Mouse (Mus musculus): ENCODE results near the gene Gm10320.

Gm10320 gene

DNA sequence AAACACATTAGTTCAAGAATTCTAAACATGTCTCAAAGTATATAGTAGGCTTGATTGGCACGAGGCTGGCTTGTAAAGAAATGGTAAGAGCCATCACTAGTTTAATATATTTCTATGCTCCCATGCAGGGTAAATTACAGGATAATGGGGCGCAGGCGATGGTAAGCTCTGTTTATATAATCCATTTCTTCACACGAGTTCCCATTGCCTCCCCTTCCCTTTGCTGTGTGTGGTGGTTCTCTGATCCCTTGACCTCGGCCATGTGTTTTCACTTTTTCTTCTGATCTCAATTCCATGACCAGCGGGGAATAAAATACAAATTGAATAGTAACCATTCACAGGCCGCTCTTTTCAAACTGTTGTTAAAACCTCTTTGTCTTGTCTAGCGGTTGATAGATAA lies 11.8 kb upstream of the Gm10320 start:
- in situ Hi-C loops (cut with MboI, MseI): loop anchor here (10.0 kb wide), 1 partner anchor 129 kb away; no protein-coding TSS in a partner anchor

DNA sequence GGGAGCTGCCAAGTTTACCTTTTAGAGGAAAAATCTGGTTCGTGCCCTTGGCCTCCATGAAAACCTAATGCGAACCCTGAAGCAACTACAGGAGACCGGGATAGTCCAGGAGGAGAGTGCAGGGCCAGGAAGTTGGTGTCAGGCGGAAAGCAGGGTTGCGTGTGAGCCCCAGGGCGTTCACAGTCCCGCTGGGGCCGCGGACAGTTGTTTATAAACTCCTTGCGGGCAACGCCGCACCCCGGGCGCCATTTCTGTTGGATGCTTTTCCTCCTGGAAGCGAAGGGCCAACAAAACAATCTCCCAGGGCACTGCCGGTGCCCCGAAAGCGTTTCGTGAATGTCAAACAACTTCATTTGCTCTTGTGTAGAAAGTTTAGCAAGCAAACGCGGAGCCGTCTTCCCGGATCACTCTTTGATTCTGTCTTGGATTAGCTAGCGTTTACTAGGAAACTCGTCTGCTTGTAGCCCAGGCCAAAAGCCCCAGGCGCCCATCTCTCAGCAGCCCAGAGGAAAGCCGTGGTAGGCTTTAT lies 11.1 kb upstream of the Gm10320 start:
- in situ Hi-C loops (cut with MboI, MseI): loop anchor here (10.0 kb wide), 1 partner anchor 128 kb away; no protein-coding TSS in a partner anchor

DNA sequence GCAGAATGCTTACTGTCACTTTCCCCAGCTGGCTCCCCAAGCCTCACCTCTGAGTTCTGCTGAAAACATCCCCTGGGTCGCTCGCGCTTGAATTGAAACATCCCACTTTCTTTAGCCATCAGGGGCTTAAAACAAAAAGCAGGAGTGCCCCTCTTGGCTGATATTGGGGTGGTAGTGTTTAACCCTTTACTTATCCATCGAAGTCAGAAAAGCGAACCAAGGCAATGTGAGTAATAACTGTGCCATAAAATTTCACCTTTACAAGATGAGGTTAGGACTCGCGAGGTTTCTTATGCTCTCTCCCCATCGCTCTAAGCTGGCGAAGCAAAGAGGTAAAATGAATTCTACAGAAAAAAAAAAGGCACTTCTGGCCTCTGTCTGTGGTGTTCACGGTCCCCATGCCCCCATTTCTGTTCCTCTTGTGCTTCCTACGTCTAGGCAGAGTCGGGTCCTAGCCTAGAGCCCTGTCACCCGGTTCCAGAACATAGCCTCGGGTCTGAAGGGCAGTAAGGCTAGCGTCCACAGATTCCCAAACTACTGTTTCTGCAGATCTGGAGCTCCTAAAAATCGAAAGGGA lies 10.5 kb upstream of the Gm10320 start:
- in situ Hi-C loops (cut with MboI, MseI): loop anchor here (10.0 kb wide), 1 partner anchor 128 kb away; no protein-coding TSS in a partner anchor

DNA sequence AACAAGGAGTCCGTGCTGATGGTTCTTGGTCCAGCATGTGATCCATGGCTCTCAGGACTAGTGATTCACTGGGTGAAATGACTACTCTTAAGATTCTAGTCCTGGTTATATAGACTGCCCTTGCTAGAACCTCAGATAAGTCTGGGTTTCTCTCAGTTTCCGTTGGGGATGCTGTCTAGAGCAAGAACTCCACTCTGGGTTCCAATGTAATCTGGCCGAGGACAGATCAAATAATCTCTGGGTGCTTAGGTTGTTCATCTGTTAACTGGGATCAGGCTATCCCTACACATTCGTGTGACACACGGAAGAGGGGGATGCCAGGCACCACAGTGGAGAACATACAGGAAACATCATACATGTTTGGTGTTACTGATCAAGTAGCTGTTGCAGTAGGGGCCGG lies 9.5 kb upstream of the Gm10320 start:
- in situ Hi-C loops (cut with MboI, MseI): loop anchor here (10.0 kb wide), 1 partner anchor 127 kb away; no protein-coding TSS in a partner anchor

DNA sequence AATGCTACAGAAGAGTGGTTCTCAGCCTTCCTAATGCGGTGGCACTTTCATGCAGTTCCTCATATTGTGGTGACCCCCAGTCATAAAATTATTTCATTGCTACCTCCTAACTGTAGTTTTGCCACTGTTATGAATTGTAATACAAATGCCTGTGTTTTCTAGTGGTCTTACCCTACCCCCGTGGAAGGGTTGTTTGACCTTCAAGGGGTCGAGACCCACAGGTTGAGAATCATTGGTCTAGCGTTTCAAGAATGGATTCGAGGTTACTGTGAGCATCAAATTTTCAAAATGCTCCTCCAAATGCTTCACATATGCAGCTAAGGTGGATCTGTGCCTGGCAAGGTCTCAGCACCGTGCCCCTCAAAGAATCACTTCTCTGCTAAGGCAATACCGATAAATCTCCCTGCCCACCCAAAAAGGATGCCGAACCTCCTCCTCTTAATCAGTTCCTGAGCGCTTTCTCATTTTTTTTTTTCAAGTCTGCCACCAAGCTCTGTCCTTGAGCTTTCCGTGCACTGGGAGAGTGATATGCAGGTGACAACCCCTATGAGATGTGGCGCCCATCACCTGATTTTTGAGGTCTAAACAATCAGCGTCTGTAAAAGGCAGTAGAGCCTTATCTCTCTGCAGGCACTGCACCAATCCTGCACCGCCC lies 8.8 kb upstream of the Gm10320 start:
- in situ Hi-C loops (cut with MboI, MseI): loop anchor here (10.0 kb wide), 1 partner anchor 126 kb away; no protein-coding TSS in a partner anchor

DNA sequence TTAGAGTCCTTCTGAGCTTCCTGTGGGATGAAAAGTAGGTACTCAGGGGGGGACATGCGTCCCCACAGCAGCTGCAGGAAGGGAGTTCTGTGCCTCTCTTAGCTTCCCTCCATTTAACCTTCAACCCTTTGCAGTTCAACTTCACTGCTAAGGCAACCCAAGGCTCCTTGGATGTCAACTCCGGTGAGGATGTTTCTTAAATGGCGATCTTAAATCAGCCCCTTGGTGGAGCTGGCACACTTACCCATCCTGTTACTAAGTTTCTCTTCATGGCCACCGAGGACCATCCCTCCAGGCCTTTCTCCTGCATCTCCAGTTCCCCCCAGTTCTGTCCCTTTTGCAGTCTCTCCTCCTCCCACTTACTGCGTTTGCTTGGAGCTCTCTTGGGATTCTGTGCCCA lies 6.8 kb upstream of the Gm10320 start:
- in situ Hi-C loops (cut with MboI, MseI): no loop called here

DNA sequence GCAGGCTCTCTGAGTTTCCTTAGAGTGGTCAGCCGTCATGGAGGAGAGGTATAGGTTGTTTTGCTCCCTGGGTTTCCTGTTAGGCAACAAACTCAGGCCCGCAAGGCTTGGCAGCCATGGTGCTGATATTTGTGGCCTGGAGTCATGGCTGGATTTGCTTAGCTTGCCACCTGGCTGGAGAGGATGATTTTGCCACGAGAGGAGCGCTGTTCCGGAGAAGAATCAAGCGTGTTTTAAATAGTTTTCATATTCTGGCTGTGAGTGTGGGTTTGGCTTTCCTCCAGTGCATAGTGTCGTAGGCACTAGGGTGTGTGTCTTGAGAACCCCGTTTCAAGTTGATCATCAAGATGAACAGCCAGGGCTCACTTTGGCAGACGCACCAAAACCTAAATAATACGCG lies 6.3 kb upstream of the Gm10320 start:
- in situ Hi-C loops (cut with MboI, MseI): no loop called here

DNA sequence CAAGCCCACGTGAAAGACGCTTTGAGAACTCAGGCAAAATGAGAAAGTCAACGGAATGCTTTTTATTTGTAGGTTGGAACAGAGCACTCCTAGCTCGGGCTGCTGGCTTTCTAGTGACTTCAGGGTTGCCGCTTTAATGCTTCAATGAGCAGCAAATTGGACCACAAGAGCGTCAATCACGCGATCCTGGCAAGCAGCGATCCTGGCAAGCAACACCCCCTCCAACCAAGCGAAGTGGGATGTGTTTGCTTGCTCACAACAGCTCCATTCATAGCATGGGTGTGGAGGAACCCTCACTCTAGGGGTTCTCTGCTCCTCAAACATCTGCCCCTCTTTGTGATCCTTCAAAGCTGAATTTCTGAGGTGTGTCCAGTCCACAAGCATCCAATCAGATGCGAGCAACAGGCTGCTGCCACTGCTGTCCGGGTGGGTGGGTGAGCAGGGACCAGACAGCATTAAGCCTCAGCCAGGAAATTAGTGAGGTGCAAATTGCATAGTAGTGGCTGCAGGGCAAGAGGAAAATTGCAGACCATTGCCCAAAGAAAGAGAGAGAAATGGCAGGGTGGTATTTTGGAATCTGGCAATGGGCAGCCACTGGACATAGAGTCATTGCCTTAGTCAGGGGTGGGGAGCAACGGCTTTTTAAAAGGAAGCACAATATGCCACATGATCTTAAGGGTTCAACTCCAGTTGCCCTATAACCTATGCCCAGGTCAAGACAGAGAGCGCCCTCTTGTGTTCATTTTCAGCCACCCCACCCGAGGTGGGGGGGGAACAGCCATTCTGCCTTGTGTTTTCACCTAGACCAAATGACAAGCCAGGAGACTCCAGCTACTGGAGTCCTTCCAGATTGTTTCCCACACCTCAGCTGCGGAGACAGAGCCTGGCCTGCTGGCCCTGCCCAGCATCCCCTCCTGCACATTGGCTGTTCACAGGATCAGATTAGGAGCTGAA lies 5.4 kb upstream of the Gm10320 start:
- in situ Hi-C loops (cut with MboI, MseI): no loop called here

DNA sequence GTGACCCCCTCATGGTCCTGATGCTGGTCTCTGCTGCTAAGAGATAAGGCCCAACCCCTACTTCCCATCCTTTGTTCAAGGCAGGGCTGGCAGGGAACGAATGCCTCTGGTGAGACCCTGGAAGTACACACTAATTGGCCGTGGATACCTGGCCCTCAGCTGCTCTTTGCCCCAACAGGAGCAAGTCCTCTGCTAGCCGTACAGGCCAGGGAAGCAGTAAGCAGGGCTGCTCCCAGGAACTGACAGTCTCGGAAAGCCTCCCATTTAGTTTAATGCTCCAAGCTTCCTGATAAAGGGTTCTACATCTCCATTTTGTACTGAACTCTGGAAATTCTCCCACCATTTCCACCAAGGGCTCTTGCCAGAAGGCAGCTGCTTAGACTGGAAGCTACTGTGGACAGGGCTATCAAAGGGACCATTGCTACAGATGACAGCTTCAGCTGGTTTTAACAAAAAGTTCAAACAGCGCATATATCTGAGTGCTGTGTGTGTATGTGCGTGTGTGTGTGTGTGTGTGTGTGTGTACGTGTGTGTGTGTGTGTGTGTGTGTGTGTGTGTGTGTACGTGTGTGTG lies 2.8 kb upstream of the Gm10320 start:
- in situ Hi-C loops (cut with MboI, MseI): no loop called here

DNA sequence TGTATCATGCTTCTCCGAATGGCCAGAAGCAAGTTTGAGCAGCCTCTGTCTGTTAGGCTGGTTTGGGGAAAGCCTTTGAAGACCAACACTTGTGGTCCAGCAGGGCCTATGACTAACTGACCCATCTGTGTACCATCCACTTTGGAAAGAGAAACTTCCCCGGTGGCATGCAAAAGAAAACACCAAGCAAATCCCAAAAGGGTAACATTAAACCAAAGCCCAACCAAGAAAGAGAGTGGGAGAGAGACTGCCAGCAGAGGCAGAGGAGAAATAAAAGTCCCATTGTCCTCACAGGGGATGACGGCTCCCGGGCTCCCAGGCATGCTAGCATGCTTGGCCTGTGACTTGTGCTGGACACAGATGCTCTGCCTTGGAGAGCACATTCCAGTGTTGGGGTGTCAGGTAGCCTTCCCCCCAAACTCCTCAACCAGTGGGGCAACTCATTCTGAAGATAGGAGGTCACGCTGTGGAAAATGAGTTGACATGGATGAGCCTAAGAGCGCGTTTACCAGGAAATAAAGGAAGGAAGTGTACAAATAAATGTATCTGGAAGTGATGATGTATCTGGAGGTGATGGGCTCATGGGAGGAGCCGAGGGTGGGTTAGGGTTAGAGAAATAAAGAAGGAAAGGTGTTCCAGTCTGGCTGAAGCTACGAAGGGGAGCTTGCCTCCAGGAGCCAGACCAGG lies 911 bp upstream of the Gm10320 start:
- in situ Hi-C loops (cut with MboI, MseI): no loop called here

DNA sequence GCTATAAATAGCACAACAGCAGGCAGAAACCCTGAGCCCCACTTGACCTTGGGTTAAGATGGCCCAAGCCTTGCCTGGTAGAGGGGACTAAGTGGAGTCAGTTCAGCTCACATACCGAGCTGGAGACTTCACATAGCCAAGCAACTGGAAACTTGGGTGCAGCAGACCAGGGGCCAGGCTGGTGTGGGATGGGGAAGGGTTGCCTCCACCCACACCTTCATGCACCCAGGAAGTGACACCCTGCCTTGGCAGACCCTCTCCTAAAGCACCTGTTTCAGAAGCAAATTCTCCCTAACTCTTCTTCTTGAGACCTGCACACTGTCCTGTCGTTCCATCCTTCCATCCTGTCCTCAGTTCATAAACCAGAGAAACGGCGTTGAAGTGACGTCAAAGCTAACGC lies 5.1 kb downstream of the Gm10320 start:
- in situ Hi-C loops (cut with MboI, MseI): no loop called here

DNA sequence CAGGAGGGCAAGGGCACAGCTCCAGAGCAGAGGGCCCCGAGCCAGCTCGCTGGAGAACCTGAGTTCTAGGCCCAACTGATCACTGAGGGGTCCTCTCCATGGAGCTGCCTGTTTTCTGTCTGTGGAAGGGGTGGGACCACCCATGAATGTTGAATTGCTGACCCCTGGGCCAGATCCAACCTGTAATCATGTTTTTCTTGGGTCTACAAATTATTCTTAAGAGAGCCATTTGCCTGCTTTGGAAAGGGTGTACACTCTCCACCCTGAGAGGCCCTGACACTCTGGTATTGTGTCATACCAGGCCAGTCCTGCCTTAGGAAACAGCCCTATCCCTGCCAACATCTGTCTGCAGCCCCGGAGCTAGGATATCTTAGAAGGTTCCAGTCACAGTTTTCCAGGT lies 5.6 kb downstream of the Gm10320 start:
- in situ Hi-C loops (cut with MboI, MseI): no loop called here

DNA sequence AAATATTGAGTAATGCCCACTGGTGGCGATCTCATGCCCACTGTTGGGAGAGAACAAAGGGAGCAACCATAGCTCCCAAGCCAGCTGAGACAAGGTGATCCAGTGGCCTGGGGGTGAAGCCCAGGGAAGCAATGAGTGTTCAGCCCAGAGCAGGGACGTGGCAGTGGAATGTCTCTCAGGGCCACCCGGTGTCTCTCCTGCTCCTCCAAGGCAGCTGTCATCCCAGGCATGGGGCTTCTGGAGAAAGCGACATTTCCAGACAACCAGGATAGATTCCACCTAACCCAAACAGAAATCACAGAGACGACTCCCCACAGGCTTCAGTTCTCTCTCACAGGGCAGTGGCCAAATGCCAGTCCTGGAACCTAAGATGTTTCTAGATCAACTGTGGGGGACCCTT lies 6.4 kb downstream of the Gm10320 start:
- in situ Hi-C loops (cut with MboI, MseI): no loop called here

DNA sequence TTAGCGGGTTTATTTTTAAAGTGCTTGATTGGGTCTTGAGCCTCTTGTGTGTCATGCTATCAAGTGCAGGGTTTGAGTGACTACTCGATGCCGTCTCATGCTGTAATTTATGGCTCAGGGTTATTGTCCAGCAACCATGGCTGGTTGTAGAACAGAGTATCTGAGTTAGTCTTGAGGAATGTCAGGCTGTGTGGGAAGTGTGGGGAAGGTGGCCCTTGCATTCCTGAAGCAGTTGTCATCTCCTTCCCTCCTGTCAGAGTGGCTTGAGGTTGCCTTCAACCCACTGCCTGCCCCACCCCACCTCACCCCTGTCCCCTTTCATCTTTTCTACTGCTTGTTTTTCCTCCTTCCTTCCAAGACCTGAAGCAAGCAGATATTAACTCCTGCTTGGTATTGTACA lies 13.8 kb downstream of the Gm10320 start:
- in situ Hi-C loops (cut with MboI, MseI): no loop called here

DNA sequence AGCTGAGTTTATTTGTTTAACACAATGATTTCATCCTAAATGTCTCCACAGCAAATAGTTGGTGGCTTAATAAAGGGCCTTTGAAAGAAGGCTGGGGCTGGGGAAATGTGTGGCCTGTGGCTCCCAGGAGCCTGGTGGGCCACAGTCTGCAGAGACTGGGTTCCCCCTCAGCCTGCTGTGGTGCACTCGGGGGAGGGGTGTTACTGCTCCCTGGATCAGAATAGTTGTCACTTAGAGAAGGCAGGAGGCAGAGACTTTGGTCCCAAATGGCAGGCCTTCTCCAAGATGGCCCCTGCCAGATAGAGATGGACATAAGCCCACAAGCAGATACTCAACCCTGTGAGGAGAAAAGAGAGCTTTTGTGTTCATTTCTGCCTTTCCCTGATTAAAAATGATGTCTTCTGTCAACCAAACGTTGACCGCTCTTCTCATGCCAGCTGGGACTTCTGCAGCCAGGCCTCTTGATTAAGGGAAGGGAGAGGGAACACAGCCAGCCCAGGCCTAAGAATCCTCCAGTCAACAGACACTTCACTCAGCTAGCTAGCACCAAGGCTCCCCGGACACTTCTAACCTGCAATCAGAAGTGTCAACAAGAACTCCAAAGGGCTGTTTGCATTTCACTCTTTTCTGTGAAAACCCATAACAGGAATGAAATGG lies 14.8 kb downstream of the Gm10320 start:
- in situ Hi-C loops (cut with MboI, MseI): no loop called here

DNA sequence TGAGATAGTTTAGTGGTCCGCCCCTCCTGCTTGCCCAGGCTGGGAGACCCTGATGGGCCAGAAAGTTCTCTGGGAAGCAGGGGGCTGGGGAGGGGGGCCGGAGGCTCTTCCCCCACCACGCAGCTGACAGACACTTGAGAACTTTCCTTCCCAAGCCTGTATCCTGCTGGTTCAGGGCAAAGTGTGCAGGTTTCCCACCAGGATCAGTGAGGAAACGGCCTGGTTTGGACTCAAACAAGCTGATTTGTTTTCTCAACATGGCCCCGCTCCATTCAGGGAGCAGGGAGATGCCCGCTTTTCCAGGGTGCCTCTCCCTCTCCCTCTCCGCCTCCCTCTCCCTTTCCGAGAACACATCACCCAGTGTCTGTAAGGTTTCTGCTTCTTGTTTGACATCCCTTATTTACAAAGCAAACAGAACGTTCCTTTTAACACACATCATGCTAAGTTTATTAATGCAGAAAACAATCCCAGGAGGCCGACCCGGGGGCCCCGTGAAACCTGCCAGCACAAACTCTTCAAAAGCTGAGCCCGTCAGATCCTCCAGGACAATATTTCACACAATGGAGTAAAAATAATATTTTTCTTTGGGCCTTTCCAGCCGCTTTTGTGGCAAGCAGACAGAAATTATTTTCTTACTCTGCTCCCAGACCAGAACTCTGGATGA lies 15.5 kb downstream of the Gm10320 start:
- in situ Hi-C loops (cut with MboI, MseI): no loop called here

DNA sequence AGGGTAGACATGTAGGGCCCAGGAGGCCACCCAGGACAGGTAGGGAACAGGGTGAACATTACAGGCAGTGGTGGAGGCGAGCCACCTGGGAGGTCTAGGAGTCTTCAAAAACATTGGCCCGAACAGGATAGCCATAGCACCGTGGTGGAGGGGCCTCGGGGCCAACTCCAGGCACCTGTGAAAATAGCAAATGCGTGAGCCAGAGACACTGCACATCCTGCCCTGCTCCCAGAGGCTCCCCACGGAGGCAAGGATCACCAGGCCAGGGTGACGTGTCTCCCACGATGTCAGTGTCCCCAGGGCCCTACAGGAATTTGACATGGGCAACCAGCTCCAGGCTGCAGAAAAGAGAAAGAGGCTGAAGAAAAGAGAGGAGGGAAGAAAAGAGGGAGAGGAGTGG lies 16.1 kb downstream of the Gm10320 start:
- in situ Hi-C loops (cut with MboI, MseI): no loop called here

DNA sequence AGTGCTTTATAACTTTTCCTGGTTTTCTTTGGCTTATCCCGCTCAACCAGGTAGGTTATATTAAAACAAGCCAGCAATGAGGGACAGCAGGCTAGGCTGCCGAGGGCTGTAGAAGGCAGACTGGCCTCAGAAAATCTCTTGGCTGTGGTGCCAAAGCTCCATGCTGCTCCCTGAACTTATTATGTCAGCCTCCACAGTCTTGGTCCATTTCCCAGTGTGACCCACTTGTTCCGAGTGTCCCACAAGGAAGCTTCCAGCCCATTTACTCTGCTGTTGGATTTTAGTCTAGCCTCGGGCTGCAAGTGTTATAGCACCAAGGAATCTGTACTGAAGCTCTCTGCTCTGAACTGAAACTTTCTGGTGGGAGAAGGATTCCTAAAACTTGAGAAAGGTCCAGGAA lies 18.8 kb downstream of the Gm10320 start:
- in situ Hi-C loops (cut with MboI, MseI): no loop called here

DNA sequence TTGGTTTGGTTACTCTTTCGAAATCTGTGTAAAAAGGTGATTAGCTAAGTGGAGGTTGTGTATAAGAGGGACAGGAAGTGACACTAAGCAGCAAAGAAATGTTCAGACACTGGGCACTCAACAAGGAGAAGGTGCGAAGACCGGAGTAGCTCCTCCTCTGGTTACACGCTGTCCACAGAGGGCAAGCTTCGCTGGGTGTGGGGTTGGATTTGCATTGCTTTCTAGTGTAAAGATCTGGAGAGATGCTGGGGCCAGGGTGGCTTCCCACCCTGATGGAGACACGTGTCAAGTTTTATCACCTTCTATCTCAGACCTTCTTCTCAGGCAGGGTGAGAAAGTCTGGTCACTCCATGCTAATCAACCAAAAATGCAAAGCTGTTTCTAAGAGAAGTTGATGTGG lies 20.0 kb downstream of the Gm10320 start:
- in situ Hi-C loops (cut with MboI, MseI): no loop called here

DNA sequence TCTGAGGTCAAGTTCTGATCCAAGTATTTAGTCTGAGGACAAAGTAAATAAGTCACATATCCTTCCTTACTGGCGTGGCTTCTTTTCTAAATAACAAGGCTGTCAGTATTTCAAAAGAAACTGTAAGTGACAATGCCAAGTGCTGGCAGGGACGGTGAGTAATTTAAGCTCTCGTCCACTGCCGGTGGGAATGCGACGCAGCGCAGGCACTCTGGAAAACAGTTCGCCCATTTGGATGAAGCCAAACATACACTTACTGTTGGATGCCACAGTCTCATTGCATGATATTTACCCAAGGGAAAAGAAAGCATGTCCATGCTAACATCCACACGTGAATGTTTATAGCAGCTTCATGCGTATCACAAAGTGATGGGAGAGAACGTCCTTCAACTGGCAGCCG lies 21.5 kb downstream of the Gm10320 start:
- in situ Hi-C loops (cut with MboI, MseI): no loop called here
